Mouse (Mus musculus) forebrain, embryonic 14.5 days (tissue): ENCODE data around the gene Ccdc32. TPM values are rescaled to one million over a fixed set of nuclear protein-coding genes. Genes with fewer than 3 reads are reported as not detected.

Source experiments
- ATAC-seq: fragments of 200-750 bp; cut with Nextera tagmentation; 2 replicates; pipeline ENCODE4 v1.8.0; 2017; ENCODE audit warnings: mild to moderate bottlenecking, moderate library complexity
- DNase-seq: peaks from one replicate; pipeline ENCODE4 v3.0.0-alpha.2; 2015; ENCODE audit warnings: low spot score
- H3K27ac ChIP-seq: fragments of 300-500 bp; sonication (generic); 2 replicates; pipeline ENCODE4 v1.5.1; 2014; ENCODE audit warnings: low read depth, mild to moderate bottlenecking, control low read depth, low read length, moderate library complexity
- H3K27me3 ChIP-seq: fragments of 300-500 bp; sonication (generic); replicated peaks from 2 replicates; pipeline ENCODE4 v1.6.1; 2014; ENCODE audit warnings: low read length, control low read depth, mixed read lengths; ENCODE audit not compliant: control insufficient read depth, insufficient read depth
- H3K36me3 ChIP-seq: fragments of 300-500 bp; sonication (generic); 2 replicates; pipeline ENCODE4 v1.6.1; 2014; ENCODE audit warnings: low read length, control low read depth; ENCODE audit not compliant: control insufficient read depth, insufficient read depth
- H3K4me1 ChIP-seq: fragments of 300-500 bp; sonication (generic); 2 replicates; pipeline ENCODE4 v1.6.1; 2014; ENCODE audit warnings: antibody characterized with exemption, low read length, control low read depth; ENCODE audit not compliant: control insufficient read depth, insufficient read depth
- H3K4me2 ChIP-seq: fragments of 300-500 bp; sonication (generic); 2 replicates; pipeline ENCODE4 v1.6.1; 2014; ENCODE audit warnings: mild to moderate bottlenecking, control low read depth, low read length
- H3K4me3 ChIP-seq: fragments of 300-500 bp; sonication (generic); 2 replicates; pipeline ENCODE4 v1.5.1; 2014; ENCODE audit warnings: low read depth, low read length, control low read depth
- H3K9ac ChIP-seq: fragments of 300-500 bp; sonication (generic); 2 replicates; pipeline ENCODE4 v1.6.1; 2014; ENCODE audit warnings: mild to moderate bottlenecking, low read length, control low read depth, moderate library complexity
- H3K9me3 ChIP-seq: fragments of 300-500 bp; sonication (generic); replicated peaks from 2 replicates; pipeline ENCODE4 v1.6.1; 2016; ENCODE audit warnings: low read length, control low read depth, mixed read lengths; ENCODE audit not compliant: control insufficient read depth
- WGBS: fragments of 180-500 bp; shearing (Covaris S2); extraction: QIAGEN DNeasy Blood & Tissue Kit; methylation state at CpG from one replicate; pipeline ENCODE4 v1.1.7; 2014; 5-methylcytosine and 5-hydroxymethylcytosine counted together
- polyA plus RNA-seq: library from polyadenylated mRNA; unstranded; fragments of >200 nt; fragmentation: Nextera tagmentation; extraction: Ambion mirVana; gene quantifications from 2 replicates; pipeline ENCODE4 v1.2.1, GENCODE M21; 2014

The Ccdc32 gene
- polyA plus RNA-seq = 39.4 and 41.6 TPM in 2 replicates

DNA sequence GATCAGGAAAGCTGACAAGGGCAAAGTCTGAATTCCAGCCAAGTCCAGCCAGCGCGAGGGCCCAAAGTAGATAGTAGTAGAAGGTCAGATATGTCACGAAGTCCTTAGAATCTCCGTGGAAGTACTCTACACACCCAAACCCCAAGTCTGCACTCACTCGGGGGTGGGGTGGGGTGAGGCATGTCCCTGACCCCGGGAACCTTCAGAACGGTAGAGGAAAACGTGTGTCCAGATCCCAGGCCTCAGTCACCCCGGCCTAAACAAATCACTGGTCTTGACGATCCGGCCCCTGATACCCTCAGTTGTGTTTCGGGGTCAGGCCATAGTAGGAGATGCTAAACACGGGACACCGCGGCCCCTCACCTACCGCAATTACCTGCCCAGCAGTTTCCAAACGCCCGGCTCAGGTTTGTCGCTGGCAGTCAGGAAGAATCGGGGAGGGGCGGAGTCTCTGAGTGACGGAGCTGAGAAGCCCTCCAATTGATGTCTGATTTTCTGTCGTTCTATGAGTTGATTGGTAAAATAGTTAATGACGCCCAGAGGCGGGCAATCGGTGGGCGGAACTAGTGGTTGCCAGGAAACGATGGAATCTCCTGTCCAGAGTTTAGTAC lies at the start of gene Ccdc32:
Gene Ccdc32, minus strand, starts transcription at position 453 of the 611 bp plus-strand sequence.
- peak; percentile 97 for DNase-seq
- Histone ChIP-seq H3K4me1 (peaks cover 5% of the 10 kb centered on the region; the same call in 1 of the 2 replicates), H3K27me3 (no peaks in the 10 kb centered on the region), H3K36me3 (0 out of 2 replicates have a peak, but pooled peaks cover 5% of the 10 kb centered on the region), H3K4me3 (peak within 1 kb of the TSS; percentile 63), H3K27ac (no peak within 1 kb of the TSS), H3K9me3 (no peaks in the 10 kb centered on the region), H3K9ac (peak within 1 kb of the TSS; percentile 76), H3K4me2 (peak within 1 kb of the TSS; percentile 83)
- under 1% methylated on average over 28 of the region's 28 CpGs for WGBS
- ATAC-seq = peak; percentile 98

GRCm38 (mm10) chr2:119072397-119072796 lies 43.2 kb upstream of the Ccdc32 start:
- Histone ChIP-seq H3K4me1 (no peaks in the 10 kb centered on the region), H3K4me2 (no peak overlapping the region), H3K4me3 (no peak overlapping the region), H3K9ac (no peak overlapping the region), H3K9me3 (no peaks in the 10 kb centered on the region), H3K36me3 (peaks cover 27% of the 10 kb centered on the region), H3K27ac (no peak overlapping the region), H3K27me3 (no peaks in the 10 kb centered on the region)
- ATAC-seq (no peak), DNase-seq (no peak)
- 96% methylated on average over 4 of the region's 4 CpGs for WGBS

GRCm38 (mm10) chr2:119060139-119060538 lies 30.9 kb upstream of the Ccdc32 start:
- no peak overlapping the region for H3K4me2 ChIP-seq
- ATAC-seq (no peak), DNase-seq (no peak)
- peaks cover 8% of the 10 kb centered on the region for H3K36me3 ChIP-seq
- no peaks in the 10 kb centered on the region for H3K27me3 ChIP-seq
- WGBS = 100% methylated on average over 2 of the region's 2 CpGs
- H3K27ac ChIP-seq = no peak overlapping the region
- H3K4me3 ChIP-seq = no peak overlapping the region
- H3K4me1 ChIP-seq = no peaks in the 10 kb centered on the region
- H3K9me3 ChIP-seq = no peaks in the 10 kb centered on the region
- H3K9ac ChIP-seq = no peak overlapping the region

DNA sequence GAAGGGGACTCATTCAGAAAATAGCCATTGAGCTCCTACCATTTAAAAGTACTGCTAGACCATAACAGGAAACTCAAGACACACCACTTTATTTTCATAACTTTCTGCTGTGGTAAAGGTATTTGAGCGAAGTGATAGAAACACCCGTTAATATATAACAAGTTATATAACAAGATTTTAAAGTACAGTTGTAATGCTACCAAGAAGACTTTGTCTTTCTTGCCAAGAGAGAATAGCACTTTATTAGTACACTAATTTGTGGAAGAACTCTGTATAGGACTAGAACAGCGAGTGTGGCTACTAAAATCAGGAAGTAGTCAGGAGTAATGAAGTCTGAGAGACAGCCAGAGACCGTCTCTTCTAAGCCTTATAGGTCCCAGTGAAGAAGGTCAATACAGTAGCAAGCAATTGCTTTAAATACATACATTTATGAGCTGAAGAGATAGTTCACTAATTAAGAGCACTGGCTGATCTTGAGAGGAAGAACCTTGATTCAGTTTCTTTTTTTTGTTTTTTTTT lies 21.0 kb upstream of the Ccdc32 start:
- DNase-seq = no peak
- 91% methylated on average over 4 of the region's 4 CpGs for WGBS
- Histone ChIP-seq H3K27me3 (no peaks in the 10 kb centered on the region), H3K27ac (no peak overlapping the region), H3K36me3 (no peaks in the 10 kb centered on the region), H3K4me1 (no peaks in the 10 kb centered on the region), H3K9ac (no peak overlapping the region), H3K4me2 (no peak overlapping the region), H3K9me3 (no peaks in the 10 kb centered on the region), H3K4me3 (no peak overlapping the region)
- ATAC-seq = no peak

GRCm38 (mm10) chr2:119047849-119048248 lies 18.7 kb upstream of the Ccdc32 start:
- Histone ChIP-seq H3K9ac (peak overlapping the region; percentile 73; the same call in 1 of the 2 replicates), H3K4me1 (no peaks in the 10 kb centered on the region), H3K36me3 (no peaks in the 10 kb centered on the region), H3K9me3 (no peaks in the 10 kb centered on the region), H3K4me3 (peak overlapping the region; percentile 77), H3K4me2 (peak overlapping the region; percentile 65), H3K27me3 (no peaks in the 10 kb centered on the region), H3K27ac (no peak overlapping the region)
- ATAC-seq (no peak), DNase-seq (no peak)
- WGBS = 14% methylated on average over 4 of the region's 4 CpGs

DNA sequence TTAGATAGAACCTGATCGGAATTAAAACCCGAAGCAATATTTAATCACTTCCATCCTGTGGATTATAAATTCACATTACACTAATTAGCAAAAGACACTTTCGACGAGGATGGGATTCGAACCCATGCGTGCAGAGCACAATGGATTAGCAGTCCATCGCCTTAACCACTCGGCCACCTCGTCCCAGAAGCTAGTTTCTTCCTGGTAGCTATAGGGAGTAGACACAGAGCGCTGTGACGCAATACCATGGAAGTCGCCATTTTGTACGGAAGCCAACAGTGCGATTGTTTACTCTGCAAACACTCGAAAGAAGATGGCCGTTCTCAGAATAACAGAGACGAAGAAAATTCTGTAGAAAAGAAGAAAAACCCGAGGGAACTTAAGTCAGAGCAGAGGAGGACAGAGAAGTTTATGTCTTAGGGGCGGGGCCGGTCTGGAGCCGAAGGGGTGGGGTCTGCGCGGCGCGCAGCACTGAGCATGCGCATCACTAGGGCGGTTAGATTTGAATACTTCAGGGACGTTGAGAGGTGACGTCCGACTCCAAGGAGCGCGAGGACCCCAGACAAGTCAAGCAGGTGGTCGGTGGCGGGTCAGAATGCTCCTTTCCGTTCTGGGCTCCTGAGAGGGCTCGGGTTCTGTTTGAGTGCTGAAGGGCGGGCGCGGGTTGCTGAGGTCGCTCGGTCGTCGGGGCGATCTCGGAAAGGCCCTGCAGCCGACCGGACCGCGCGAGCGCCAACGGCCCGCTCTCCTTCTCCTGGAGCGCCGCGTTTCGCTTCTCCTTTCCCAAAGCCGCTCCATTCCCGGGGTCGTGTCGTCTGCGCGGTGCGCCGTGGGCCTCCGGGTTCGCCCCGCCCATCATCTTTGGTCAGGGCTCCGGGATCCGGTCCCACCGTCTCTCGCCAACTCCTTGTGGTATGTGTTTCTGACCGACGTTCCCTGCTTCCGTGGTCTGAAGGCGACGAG lies 17.7 kb upstream of the Ccdc32 start, which contains the start of gene Knl1:
Gene Knl1, plus strand, starts transcription at position 471 of the 963 bp plus-strand sequence.
- DNase-seq (peak; percentile 98), ATAC-seq (peak; percentile 97)
- Histone ChIP-seq H3K4me1 (no peaks in the 10 kb centered on the region), H3K4me3 (peak within 1 kb of the TSS; percentile 77), H3K9me3 (no peaks in the 10 kb centered on the region), H3K4me2 (peak within 1 kb of the TSS; percentile 65), H3K9ac (peak within 1 kb of the TSS; percentile 73), H3K27me3 (no peaks in the 10 kb centered on the region), H3K27ac (peak within 1 kb of the TSS; percentile 77), H3K36me3 (peaks cover 3% of the 10 kb centered on the region; the same call in 1 of the 2 replicates)
- WGBS = under 1% methylated on average over 77 of the region's 77 CpGs

DNA sequence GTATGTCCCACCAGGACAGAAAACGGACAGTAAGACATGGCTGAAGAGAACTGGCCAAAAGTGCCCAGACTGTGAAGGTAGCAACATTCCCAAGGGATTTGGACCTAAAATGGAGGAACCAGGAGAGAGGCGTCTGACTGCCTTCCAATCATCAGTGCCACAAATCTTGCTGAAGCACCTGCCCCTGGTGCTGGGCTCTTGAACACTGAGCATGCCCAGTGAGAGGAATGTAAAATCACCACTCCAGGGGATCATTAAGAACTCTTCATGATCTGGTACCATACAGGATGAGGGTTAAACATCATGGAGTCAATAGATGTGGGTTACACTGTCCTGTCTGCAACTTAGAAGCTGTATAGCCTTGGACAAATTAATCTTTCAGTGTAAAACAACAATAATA lies 16.0 kb upstream of the Ccdc32 start:
- H3K27ac ChIP-seq = no peak overlapping the region
- DNase-seq (no peak), ATAC-seq (no peak)
- 81% methylated on average over 2 of the region's 2 CpGs for WGBS
- peaks cover 10% of the 10 kb centered on the region; the same call in 1 of the 2 replicates for H3K36me3 ChIP-seq
- H3K4me2 ChIP-seq = no peak overlapping the region
- no peaks in the 10 kb centered on the region for H3K9me3 ChIP-seq
- H3K27me3 ChIP-seq = no peaks in the 10 kb centered on the region
- no peak overlapping the region for H3K9ac ChIP-seq
- H3K4me1 ChIP-seq = no peaks in the 10 kb centered on the region
- H3K4me3 ChIP-seq = no peak overlapping the region

DNA sequence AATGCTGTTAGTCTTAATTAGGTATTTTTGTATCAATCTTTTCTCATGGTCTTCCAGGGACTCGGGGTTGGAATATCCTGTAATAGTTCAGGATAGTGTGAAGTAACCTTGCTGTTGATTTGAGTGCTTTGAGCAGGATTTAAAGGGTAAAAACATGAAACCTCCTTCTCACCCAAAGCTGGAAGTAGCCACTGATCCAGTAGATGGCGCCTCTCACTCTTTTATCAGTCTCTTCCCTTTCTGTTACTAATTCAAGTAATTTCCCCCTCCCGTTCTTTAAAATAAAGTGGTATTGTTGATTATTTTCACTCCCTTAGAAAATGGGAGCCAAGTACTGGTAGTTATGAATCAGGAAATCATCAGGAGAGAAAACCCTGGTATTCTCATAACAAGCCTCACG lies 11.7 kb upstream of the Ccdc32 start:
- Histone ChIP-seq H3K4me1 (no peaks in the 10 kb centered on the region), H3K4me3 (no peak overlapping the region), H3K36me3 (peaks cover 38% of the 10 kb centered on the region), H3K27me3 (no peaks in the 10 kb centered on the region), H3K4me2 (no peak overlapping the region), H3K9ac (no peak overlapping the region), H3K9me3 (no peaks in the 10 kb centered on the region), H3K27ac (no peak overlapping the region)
- WGBS = 50% methylated on average over 4 of the region's 4 CpGs
- DNase-seq (peak; percentile 53), ATAC-seq (no peak)
